In genomic region chr2:168035907-168036306, GRCm38 (mm10) we compare ENCODE assay signal across 19 mouse cellular contexts.
"Had no signal": no experiment of that assay in that cellular context is flagged by ENCODE, and none has a peak within 500 bp of the region (broad histone marks: within the 10 kb centered on the region; RNA-seq: fewer than 3 reads in every experiment).

No protein-coding gene starts in this region.

- H3K36me3 ChIP-seq: liver, embryonic 13.5 days; midbrain, embryonic 12.5 days; midbrain, embryonic 15.5 days; neural tube, embryonic 12.5 days; neural tube, embryonic 15.5 days had no signal

- H3K27ac ChIP-seq: layer of hippocampus, adult 2 months; liver, embryonic 13.5 days; midbrain, embryonic 12.5 days; midbrain, embryonic 15.5 days; neural tube, embryonic 15.5 days; stomach, postnatal 0 days had no signal

- H3K9me3 ChIP-seq: liver, embryonic 13.5 days; midbrain, embryonic 12.5 days; midbrain, embryonic 15.5 days; neural tube, embryonic 12.5 days; neural tube, embryonic 15.5 days had no signal

- H3K27me3 ChIP-seq: liver, embryonic 13.5 days; midbrain, embryonic 12.5 days; midbrain, embryonic 15.5 days; neural tube, embryonic 12.5 days; neural tube, embryonic 15.5 days had no signal

- DNase-seq: kidney, postnatal 14 days; kidney, postnatal 4 days; layer of hippocampus, adult 9-11 months; liver, embryonic 13.5 days; lung, adult 2 months; lung, postnatal 14 days; lung, postnatal 4 days; right cerebral cortex, adult 18-20 months; right cerebral cortex, postnatal 14 days; right cerebral cortex, postnatal 4 days; thymus, adult 2 months; thymus, postnatal 14 days; thymus, postnatal 4 days had no signal

- H3K4me3 ChIP-seq: layer of hippocampus, adult 2 months; liver, embryonic 13.5 days; midbrain, embryonic 12.5 days; midbrain, embryonic 15.5 days; neural tube, embryonic 12.5 days; neural tube, embryonic 15.5 days had no signal

- H3K4me1 ChIP-seq: midbrain, embryonic 12.5 days; midbrain, embryonic 15.5 days; neural tube, embryonic 12.5 days had no signal
